Mouse (Mus musculus) frontal cortex, adult (tissue): ENCODE measurements around the gene Wars2.

Experiments
- ATAC-seq: cut with Nextera tagmentation; 2 replicates; pipeline ENCODE4 v1.9.2; 2017; ENCODE audit warnings: mild to moderate bottlenecking, moderate library complexity, mixed read lengths; ENCODE audit not compliant: low TSS enrichment

Gene Wars2

GRCm38 (mm10) chr3:99264695-99265094 lies 123.8 kb downstream of the Wars2 start:
- ATAC-seq: no peak

- ATAC-seq: no peak
Observed at GRCm38 (mm10) chr3:99266752-99267303, 126.0 kb downstream of the Wars2 start.

GRCm38 (mm10) chr3:99277973-99278580 lies 137.2 kb downstream of the Wars2 start:
- ATAC-seq: no peak

GRCm38 (mm10) chr3:99279718-99280117 lies 138.8 kb downstream of the Wars2 start:
- ATAC-seq: no peak

GRCm38 (mm10) chr3:99281453-99281852 lies 140.6 kb downstream of the Wars2 start:
- no peak for ATAC-seq

GRCm38 (mm10) chr3:99288302-99288701 lies 147.4 kb downstream of the Wars2 start:
- no peak for ATAC-seq
